Mouse (Mus musculus) mouse embryonic stem cell (cell line): ENCODE results near the gene Tas2r140.

Source experiments
- in situ Hi-C, 2 experiments: fragments of 300-500 bp; cut with MboI; formaldehyde crosslinking; loops; 1 replicate in 1 of 2; 3 replicates in 1 of 2; pipeline ENCODE4 v1.14.3; 2019 to 2020; ENCODE audit warnings: low sequenced_read_pairs in 2 of 2, low pct_unique_long_range_greater_than_20kb in 1 of 2, mixed read lengths in 1 of 2; ENCODE audit not compliant: unreplicated experiment in 1 of 2

The Tas2r140 gene

DNA sequence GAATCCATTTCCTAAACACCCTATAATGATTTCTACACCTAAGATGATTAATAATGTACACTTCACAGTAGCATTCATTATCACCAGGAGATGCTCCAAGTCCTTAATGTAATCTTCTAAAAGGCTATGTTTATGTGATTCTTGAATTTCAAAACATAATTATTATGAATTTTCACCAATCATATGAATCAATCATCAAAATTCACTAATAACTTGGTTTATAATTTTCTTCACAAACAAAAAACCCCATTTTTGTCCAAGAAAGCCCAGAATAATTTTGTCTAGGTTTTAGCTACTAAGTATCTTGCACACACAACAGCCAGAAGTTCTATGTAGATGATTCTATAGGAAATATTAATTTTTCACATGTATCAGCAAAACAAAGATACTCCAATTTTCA is at the start of gene Tas2r140:
TSS of gene Tas2r140 (minus strand) at position 101 of the 400 bp plus-strand sequence.
- in situ Hi-C loops = no loop called here

DNA sequence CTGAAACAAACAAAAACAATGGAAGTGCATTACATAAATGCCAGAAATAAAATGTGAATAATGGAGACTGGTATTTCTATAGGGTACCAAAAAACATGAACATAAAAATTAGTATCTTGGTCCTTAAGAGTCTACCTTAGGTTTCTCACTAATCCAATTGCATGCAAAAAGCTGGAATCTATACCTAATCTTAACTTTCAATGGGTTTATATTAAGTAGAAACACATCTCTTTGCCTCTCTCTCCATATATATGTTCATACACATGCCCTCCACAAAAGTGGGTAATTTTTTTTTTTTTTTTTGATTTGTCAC is 48.9 kb upstream of the Tas2r140 start, which contains the start of gene Smim10l1:
TSS of gene Smim10l1 (plus strand) at position 301 of the 313 bp plus-strand sequence.
- in situ Hi-C loops = no loop called here

DNA sequence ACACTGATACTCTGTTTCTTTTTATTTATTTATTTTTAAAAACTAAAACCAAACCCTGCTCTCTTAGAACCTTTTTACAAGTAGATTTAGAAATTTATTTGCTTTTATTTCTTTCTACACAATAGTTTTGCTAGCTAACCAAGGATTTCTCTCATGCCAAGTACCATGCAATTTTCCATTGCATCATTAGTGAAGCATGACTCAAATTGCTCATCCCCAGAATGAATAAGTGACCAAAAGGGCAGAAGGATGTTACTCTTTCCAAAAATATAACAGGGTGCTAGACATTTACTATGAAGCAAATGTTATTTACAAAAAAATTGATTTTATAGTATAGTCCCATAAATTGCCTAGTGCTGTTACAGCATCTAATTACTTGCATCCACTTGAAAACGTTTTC is 46.8 kb upstream of the Tas2r140 start:
- in situ Hi-C loops = no loop called here

DNA sequence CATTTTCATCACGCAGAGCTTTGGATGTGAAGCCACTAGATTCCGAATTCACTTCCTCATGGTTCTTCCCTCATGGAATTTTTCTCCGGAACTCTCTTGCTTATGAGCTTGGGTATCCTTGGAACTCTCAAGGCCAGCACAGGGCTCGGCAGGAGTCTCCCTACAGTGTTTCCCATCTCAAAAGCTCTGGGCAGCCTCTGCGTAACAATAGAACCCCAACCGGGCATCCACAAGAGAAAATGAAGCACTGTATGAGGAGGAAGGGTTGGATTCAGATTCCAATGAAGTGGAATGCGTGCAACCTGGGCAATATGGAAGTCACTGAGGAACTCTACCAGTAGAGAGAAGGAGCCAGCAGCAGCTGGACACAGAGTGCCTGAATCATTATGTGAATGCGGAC is 36.6 kb upstream of the Tas2r140 start:
- in situ Hi-C loops = no loop called here

DNA sequence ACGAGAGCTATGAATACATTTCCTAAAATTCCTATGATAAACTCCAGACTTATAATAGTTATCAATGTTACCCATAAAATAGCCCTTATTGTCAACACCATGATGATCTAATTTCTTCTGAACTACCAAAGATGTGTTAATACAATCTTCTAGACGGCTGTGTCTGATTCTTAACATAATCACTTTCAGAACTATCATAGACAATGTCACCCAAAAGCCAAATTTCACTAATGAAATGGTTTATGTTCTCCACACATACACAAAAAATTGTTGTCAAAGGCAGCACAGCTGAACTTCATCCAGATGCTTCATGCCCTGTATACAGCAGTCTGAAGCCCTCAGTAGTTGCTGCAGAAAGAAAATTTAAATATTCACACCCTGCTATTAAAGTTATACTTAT is 18.6 kb downstream of the Tas2r140 start, which contains the start of gene Tas2r103:
TSS of gene Tas2r103 (minus strand) at position 101 of the 400 bp plus-strand sequence.
- in situ Hi-C loops = no loop called here
